Mouse (Mus musculus): ENCODE results near the gene Mfng. TPM values are rescaled to one million over a fixed set of nuclear protein-coding genes. Genes with fewer than 3 reads are reported as not detected.
A peak's percentile ranks its signal among the peaks of the same experiment; 100 is the strongest.

Mfng gene
- polyA plus RNA-seq, 1 experiment from 2014 or later, result 113 TPM

GRCm38 (mm10) chr15:78785258-78785657 is 12.0 kb upstream of the Mfng start:
- no peak overlapping the region for H3K27ac ChIP-seq (ENCODE audit: low read depth, low read length)
- H3K4me2 ChIP-seq (ENCODE audit: low read depth, low read length, severe bottlenecking), result no peak overlapping the region
- H3K4me1 ChIP-seq (replicated peaks; ENCODE audit: control insufficient read depth, insufficient read depth, low read length), result 0 out of 2 replicates have a peak, but pooled peaks cover 2% of the 10 kb centered on the region
- 91% methylated on average over 7 of the region's 7 CpGs for WGBS
- no peaks in the 10 kb centered on the region for H3K36me3 ChIP-seq (ENCODE audit: control insufficient read depth, insufficient read depth, low read length)
- H3K27me3 ChIP-seq (ENCODE audit: control insufficient read depth, insufficient read depth, low read length), result no peaks in the 10 kb centered on the region
- DNase-seq (ENCODE audit: low spot score) (no peak), ATAC-seq (replicated peaks; ENCODE audit: low FRiP score) (no peak)
- no peak overlapping the region for H3K4me3 ChIP-seq (ENCODE audit: low read depth, low read length)
- H3K9me3 ChIP-seq (ENCODE audit: control insufficient read depth, low read length), result no peaks in the 10 kb centered on the region
- no peak overlapping the region for H3K9ac ChIP-seq (ENCODE audit: low read length)

- 71% methylated on average over 5 of the region's 5 CpGs for WGBS
Measured at GRCm38 (mm10) chr15:78784520-78784919, 11.2 kb upstream of the Mfng start.

GRCm38 (mm10) chr15:78782348-78783103 is 9.3 kb upstream of the Mfng start:
- Histone ChIP-seq H3K4me1 (replicated peaks; ENCODE audit: control insufficient read depth, insufficient read depth, low read length) (peaks cover 3% of the 10 kb centered on the region; the same call in 1 of the 2 replicates), H3K4me2 (ENCODE audit: low read depth, low read length, severe bottlenecking) (no peak overlapping the region), H3K9ac (ENCODE audit: low read length) (no peak overlapping the region), H3K27me3 (ENCODE audit: control insufficient read depth, insufficient read depth, low read length) (no peaks in the 10 kb centered on the region), H3K27ac (ENCODE audit: low read depth, low read length) (no peak overlapping the region), H3K4me3 (ENCODE audit: low read depth, low read length) (no peak overlapping the region), H3K9me3 (ENCODE audit: control insufficient read depth, low read length) (no peaks in the 10 kb centered on the region), H3K36me3 (ENCODE audit: control insufficient read depth, insufficient read depth, low read length) (no peaks in the 10 kb centered on the region)
- WGBS, result 69% methylated on average over 14 of the region's 14 CpGs
- no peak for ATAC-seq (replicated peaks; ENCODE audit: low FRiP score)
- no peak for DNase-seq (ENCODE audit: low spot score)

More at GRCm38 (mm10) chr15:78784520-78784919, 11.2 kb upstream of the Mfng start:
- Histone ChIP-seq H3K4me1 (replicated peaks; ENCODE audit: control insufficient read depth, insufficient read depth, low read length) (0 out of 2 replicates have a peak, but pooled peaks cover 2% of the 10 kb centered on the region), H3K27me3 (ENCODE audit: control insufficient read depth, insufficient read depth, low read length) (no peaks in the 10 kb centered on the region), H3K4me3 (ENCODE audit: low read depth, low read length) (no peak overlapping the region), H3K9ac (ENCODE audit: low read length) (no peak overlapping the region), H3K36me3 (ENCODE audit: control insufficient read depth, insufficient read depth, low read length) (no peaks in the 10 kb centered on the region), H3K27ac (ENCODE audit: low read depth, low read length) (no peak overlapping the region), H3K9me3 (ENCODE audit: control insufficient read depth, low read length) (no peaks in the 10 kb centered on the region), H3K4me2 (ENCODE audit: low read depth, low read length, severe bottlenecking) (no peak overlapping the region)
- ATAC-seq (replicated peaks; ENCODE audit: low FRiP score), result no peak
- no peak for DNase-seq (ENCODE audit: low spot score)

DNA sequence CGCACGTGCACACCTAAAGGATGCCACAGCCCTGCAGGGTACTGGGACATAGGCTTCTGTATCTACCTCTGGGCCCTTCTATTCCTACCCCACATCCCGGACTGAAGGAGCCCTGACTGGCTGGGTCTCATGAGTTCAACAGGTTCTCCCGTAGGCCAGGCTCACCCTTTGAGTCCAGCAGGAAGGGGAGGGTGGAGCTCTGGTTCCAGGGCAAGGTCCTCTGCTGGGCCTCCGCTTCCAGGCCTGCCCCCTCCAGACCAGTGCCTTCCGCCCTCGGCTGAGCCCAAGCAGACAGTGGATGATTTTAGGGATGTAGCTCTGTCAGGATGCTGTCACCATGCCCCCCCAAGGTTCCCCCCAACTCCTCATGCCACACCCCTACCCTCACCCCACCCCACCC is 7.6 kb upstream of the Mfng start:
- Histone ChIP-seq H3K4me1 (replicated peaks; ENCODE audit: control insufficient read depth, insufficient read depth, low read length) (peaks cover 2% of the 10 kb centered on the region; the same call in 1 of the 2 replicates), H3K9ac (ENCODE audit: low read length) (no peak overlapping the region), H3K27ac (ENCODE audit: low read depth, low read length) (no peak overlapping the region), H3K36me3 (ENCODE audit: control insufficient read depth, insufficient read depth, low read length) (no peaks in the 10 kb centered on the region), H3K4me2 (ENCODE audit: low read depth, low read length, severe bottlenecking) (no peak overlapping the region), H3K27me3 (ENCODE audit: control insufficient read depth, insufficient read depth, low read length) (no peaks in the 10 kb centered on the region), H3K4me3 (ENCODE audit: low read depth, low read length) (no peak overlapping the region), H3K9me3 (ENCODE audit: control insufficient read depth, low read length) (no peaks in the 10 kb centered on the region)
- ATAC-seq (replicated peaks; ENCODE audit: low FRiP score) (no peak), DNase-seq (ENCODE audit: low spot score) (no peak)
- WGBS, result 83% methylated on average over 7 of the region's 7 CpGs

- Histone ChIP-seq H3K9ac (ENCODE audit: low read length) (no peak overlapping the region), H3K4me3 (ENCODE audit: low read depth, low read length) (no peak overlapping the region), H3K9me3 (ENCODE audit: control insufficient read depth, low read length) (no peaks in the 10 kb centered on the region), H3K4me1 (replicated peaks; ENCODE audit: control insufficient read depth, insufficient read depth, low read length) (peaks cover 2% of the 10 kb centered on the region; the same call in 1 of the 2 replicates), H3K36me3 (ENCODE audit: control insufficient read depth, insufficient read depth, low read length) (no peaks in the 10 kb centered on the region), H3K27ac (ENCODE audit: low read depth, low read length) (no peak overlapping the region), H3K27me3 (ENCODE audit: control insufficient read depth, insufficient read depth, low read length) (no peaks in the 10 kb centered on the region), H3K4me2 (ENCODE audit: low read depth, low read length, severe bottlenecking) (no peak overlapping the region)
- DNase-seq (ENCODE audit: low spot score) (no peak), ATAC-seq (replicated peaks; ENCODE audit: low FRiP score) (no peak)
- 89% methylated on average over 14 of the region's 14 CpGs for WGBS
Measured at GRCm38 (mm10) chr15:78780359-78780758, 7.1 kb upstream of the Mfng start.

- DNase-seq (ENCODE audit: low spot score) (no peak), ATAC-seq (replicated peaks; ENCODE audit: low FRiP score) (no peak)
- Histone ChIP-seq H3K27ac (ENCODE audit: low read depth, low read length) (no peak overlapping the region), H3K9ac (ENCODE audit: low read length) (no peak overlapping the region), H3K4me1 (replicated peaks; ENCODE audit: control insufficient read depth, insufficient read depth, low read length) (peaks cover 2% of the 10 kb centered on the region; the same call in 1 of the 2 replicates), H3K9me3 (ENCODE audit: control insufficient read depth, low read length) (no peaks in the 10 kb centered on the region), H3K4me3 (ENCODE audit: low read depth, low read length) (no peak overlapping the region), H3K27me3 (ENCODE audit: control insufficient read depth, insufficient read depth, low read length) (no peaks in the 10 kb centered on the region), H3K36me3 (ENCODE audit: control insufficient read depth, insufficient read depth, low read length) (no peaks in the 10 kb centered on the region), H3K4me2 (ENCODE audit: low read depth, low read length, severe bottlenecking) (no peak overlapping the region)
- WGBS, result 92% methylated on average over 5 of the region's 5 CpGs
Measured at GRCm38 (mm10) chr15:78779690-78780089, 6.4 kb upstream of the Mfng start.

DNA sequence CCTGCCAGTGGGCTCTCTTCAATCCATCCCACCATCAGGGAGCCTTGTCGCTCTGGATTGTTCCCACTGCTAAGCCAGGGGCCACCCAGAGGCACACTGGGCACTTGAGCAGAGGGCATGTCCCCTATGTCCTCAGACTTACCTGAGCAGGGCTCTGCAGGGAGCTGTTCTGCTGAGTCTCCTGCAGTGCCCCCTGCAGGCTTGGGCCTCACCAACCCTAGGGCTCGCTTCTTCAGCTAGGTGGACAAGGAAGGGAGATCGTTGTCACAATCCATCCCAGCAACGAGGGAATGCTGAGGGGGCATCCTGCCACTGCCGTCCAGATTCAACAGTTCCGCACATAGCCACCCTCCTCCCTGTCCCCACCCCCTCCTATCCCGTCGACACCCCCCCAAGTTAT is 6.0 kb upstream of the Mfng start:
- Histone ChIP-seq H3K4me3 (ENCODE audit: low read depth, low read length) (no peak overlapping the region), H3K27me3 (ENCODE audit: control insufficient read depth, insufficient read depth, low read length) (no peaks in the 10 kb centered on the region), H3K4me1 (replicated peaks; ENCODE audit: control insufficient read depth, insufficient read depth, low read length) (peaks cover 2% of the 10 kb centered on the region; the same call in 1 of the 2 replicates), H3K9ac (ENCODE audit: low read length) (no peak overlapping the region), H3K4me2 (ENCODE audit: low read depth, low read length, severe bottlenecking) (no peak overlapping the region), H3K27ac (ENCODE audit: low read depth, low read length) (no peak overlapping the region), H3K36me3 (ENCODE audit: control insufficient read depth, insufficient read depth, low read length) (no peaks in the 10 kb centered on the region), H3K9me3 (ENCODE audit: control insufficient read depth, low read length) (no peaks in the 10 kb centered on the region)
- 76% methylated on average over 8 of the region's 8 CpGs for WGBS
- no peak for ATAC-seq (replicated peaks; ENCODE audit: low FRiP score)
- DNase-seq (ENCODE audit: low spot score), result no peak

GRCm38 (mm10) chr15:78778077-78778870 is 5.0 kb upstream of the Mfng start:
- Histone ChIP-seq H3K4me2 (ENCODE audit: low read depth, low read length, severe bottlenecking) (no peak overlapping the region), H3K9ac (ENCODE audit: low read length) (no peak overlapping the region), H3K27ac (ENCODE audit: low read depth, low read length) (no peak overlapping the region; the same call in 1 of the 2 replicates), H3K4me1 (replicated peaks; ENCODE audit: control insufficient read depth, insufficient read depth, low read length) (peaks cover 11% of the 10 kb centered on the region), H3K9me3 (ENCODE audit: control insufficient read depth, low read length) (no peaks in the 10 kb centered on the region), H3K4me3 (ENCODE audit: low read depth, low read length) (no peak overlapping the region), H3K27me3 (ENCODE audit: control insufficient read depth, insufficient read depth, low read length) (no peaks in the 10 kb centered on the region), H3K36me3 (ENCODE audit: control insufficient read depth, insufficient read depth, low read length) (no peaks in the 10 kb centered on the region)
- ATAC-seq (replicated peaks; ENCODE audit: low FRiP score), result peak; percentile 35; the same call in 1 of the 2 replicates
- DNase-seq (ENCODE audit: low spot score), result peak; percentile 91
- 43% methylated on average over 13 of the region's 15 CpGs for WGBS

Measured in forebrain, embryonic 11.5 days (tissue).